Mouse (Mus musculus): Measurements from ENCODE around the gene Cmtm2b. TPM values are rescaled to one million over a fixed set of nuclear protein-coding genes. Genes with fewer than 3 reads are reported as not detected.

Cmtm2b gene
- polyA plus RNA-seq (2012; rRNA removed) = not detected in 2 replicates

GRCm38 (mm10) chr8:104321930-104322329 is at the start of gene Cmtm2b:
Gene Cmtm2b (plus strand): TSS chr8:104322230.

DNA sequence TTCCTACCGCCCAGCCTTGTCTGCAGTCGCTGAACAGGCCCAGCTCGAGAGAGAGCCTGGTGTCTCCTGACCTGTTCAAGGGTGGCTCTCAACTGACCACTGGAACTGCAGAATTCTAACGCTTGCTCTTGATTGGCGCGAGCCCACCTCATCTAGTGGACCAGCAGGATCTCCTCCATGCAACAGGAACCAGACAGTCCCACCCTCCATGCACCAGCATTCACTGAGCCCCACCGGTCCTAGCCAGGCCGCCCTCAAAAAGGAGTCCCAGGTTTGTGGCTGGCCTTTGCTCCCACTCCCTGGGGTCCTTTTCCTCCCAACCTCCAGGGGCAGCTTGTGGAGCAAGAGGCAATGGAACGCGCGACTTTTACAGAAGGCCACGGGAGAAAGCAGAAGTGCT is 28.9 kb upstream of the Cmtm2b start, which contains the start of gene Cmtm2a:
Cmtm2a (minus strand) TSS at position 101 of the 400 bp plus-strand sequence.

GRCm38 (mm10) chr8:104309441-104310155 is 12.4 kb upstream of the Cmtm2b start, which contains the start of the genes Gm45711 and Cmtm1:
Gene Gm45711 (minus strand): TSS chr8:104310081.
Gene Cmtm1 (minus strand): TSS chr8:104310145.

GRCm38 (mm10) chr8:104321267-104321666 is 763 bp upstream of the Cmtm2b start, which contains the start of gene Gm11020:
Gene Gm11020 (plus strand): TSS chr8:104321567.

DNA sequence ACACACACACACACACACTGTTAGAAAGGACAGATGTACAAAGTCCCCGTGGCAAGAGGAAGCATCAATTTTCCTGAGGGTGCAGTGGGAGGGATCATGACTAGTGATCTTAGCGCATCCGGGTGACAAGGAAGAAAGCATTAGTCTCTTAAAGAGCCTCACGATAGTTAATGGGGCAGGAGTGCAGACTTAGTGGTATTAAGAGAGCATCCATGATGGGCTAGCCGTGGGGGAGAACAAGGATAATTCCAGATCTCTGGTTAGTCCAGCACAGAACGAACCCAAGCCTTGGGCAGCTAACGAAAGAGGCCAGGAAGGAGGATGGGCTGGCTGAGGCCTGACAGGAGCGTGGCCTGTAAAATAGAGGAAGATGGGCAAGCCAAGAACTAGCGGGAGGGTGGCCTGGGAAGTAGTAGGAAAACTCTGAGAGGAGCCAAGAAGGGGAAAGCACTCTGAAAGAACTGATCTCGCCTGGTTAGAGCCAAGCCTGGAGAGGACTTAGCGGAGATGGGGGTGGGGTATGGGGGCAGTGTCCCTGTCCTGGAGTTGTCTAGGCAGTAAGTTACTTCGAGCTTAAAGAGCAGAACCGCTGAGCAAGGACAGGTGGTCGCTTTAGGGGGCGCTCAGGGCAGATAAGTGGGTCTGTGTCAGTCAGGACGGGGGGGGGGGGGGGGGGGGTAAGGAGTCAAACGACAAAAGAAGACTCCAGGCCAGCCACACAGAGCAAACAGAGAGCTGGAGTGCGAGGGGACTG is 17.4 kb downstream of the Cmtm2b start, which contains the start of gene Cmtm3:
Cmtm3 (plus strand) TSS at position 182 of the 754 bp plus-strand sequence.

Other genes starting within 250 kb of the Cmtm2b start
- gene Cdh5, start 220.6 kb upstream of the Cmtm2b start, polyA plus RNA-seq (2012; rRNA removed) = 8.8 and 13.6 TPM in 2 replicates
- gene Bean1, start 151.8 kb upstream of the Cmtm2b start, polyA plus RNA-seq (2012; rRNA removed) = 1.6 and 2.7 TPM in 2 replicates
- 6.5 and 7.2 TPM in 2 replicates for gene Tk2, start 73.7 kb upstream of the Cmtm2b start, polyA plus RNA-seq (2012; rRNA removed)
- 0.83 and 1.1 TPM in 2 replicates for gene Cklf, start 71.4 kb upstream of the Cmtm2b start, polyA plus RNA-seq (2012; rRNA removed)
- gene Cmtm2a, start 29.0 kb upstream of the Cmtm2b start, polyA plus RNA-seq (2012; rRNA removed) = not detected in 2 replicates
- gene Gm45711, start 12.1 kb upstream of the Cmtm2b start, polyA plus RNA-seq (2012; rRNA removed) = not detected in 2 replicates
- not detected in 2 replicates for gene Cmtm1, start 12.1 kb upstream of the Cmtm2b start, polyA plus RNA-seq (2012; rRNA removed)
- gene Gm11020, start 663 bp upstream of the Cmtm2b start, polyA plus RNA-seq (2012; rRNA removed) = not detected in 2 replicates
- gene Cmtm3, start 17.2 kb downstream of the Cmtm2b start, polyA plus RNA-seq (2012; rRNA removed) = 31.8 and 34.4 TPM in 2 replicates
- gene Cmtm4, start 73.6 kb downstream of the Cmtm2b start, polyA plus RNA-seq (2012; rRNA removed) = 14.2 and 14.5 TPM in 2 replicates
- 3.2 and 4.5 TPM in 2 replicates for gene Dync1li2, start 120.8 kb downstream of the Cmtm2b start, polyA plus RNA-seq (2012; rRNA removed)
- gene Terb1, start 187.7 kb downstream of the Cmtm2b start, polyA plus RNA-seq (2012; rRNA removed) = 0.04 and 0.13 TPM in 2 replicates
- 0.77 and 0.78 TPM in 2 replicates for gene Nae1, start 212.4 kb downstream of the Cmtm2b start, polyA plus RNA-seq (2012; rRNA removed)
- gene Car7, start 212.5 kb downstream of the Cmtm2b start, polyA plus RNA-seq (2012; rRNA removed) = 2.8 and 3.1 TPM in 2 replicates

Data from stomach, adult 2 months (tissue).